Mouse (Mus musculus) embryonic fibroblast, embryonic 13.5 days (primary cell): ENCODE measurements around the gene Epha4.

Source experiments
- CTCF ChIP-seq: IDR thresholded peaks from 2 replicates; pipeline ENCODE4 v1.5.1; 2011; ENCODE audit warnings: mild to moderate bottlenecking, control low read depth, low read length, moderate library complexity, borderline replicate concordance; ENCODE audit not compliant: insufficient read depth
- POLR2A ChIP-seq: IDR thresholded peaks from 2 replicates; pipeline ENCODE4 v1.6.1; 2011; ENCODE audit warnings: low read depth, mild to moderate bottlenecking, control low read depth, low read length, moderate library complexity

DNA sequence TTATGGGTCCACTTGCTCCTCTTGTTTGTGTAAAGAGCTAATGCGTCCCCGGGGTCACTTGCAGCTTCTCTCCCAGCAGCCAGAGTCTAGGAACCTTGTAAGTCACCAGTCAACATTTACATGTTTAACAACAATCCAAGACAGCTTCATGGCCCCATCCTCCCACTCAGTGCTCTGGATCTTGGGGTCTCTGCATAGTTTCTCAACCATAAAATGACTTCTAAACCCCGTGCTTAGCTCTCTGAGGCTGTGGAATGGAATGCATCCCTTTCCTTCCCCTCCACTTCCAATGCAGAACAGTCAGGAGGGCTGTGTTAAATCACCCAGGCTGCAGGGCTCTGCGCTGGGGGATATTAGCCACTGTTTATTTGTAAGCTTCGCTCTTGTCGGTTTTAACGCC is 178.0 kb downstream of the Epha4 start:
- no peak for TF ChIP-seq CTCF
- TF ChIP-seq POLR2A = no peak
